Mouse (Mus musculus): Measurements from ENCODE around the gene Ltbp2.

- TF ChIP-seq CTCF (IDR thresholded peaks at IDR 0.05; ENCODE audit: borderline replicate concordance, insufficient read depth, low read length): no peak
- TF ChIP-seq POLR2A (IDR thresholded peaks at IDR 0.05; ENCODE audit: low read depth, low read length): no peak
Observed at GRCm38 (mm10) chr12:84765506-84765905, 110.8 kb downstream of the Ltbp2 start.
